Mouse (Mus musculus) hindbrain, embryonic 12.5 days (tissue): Measurements from ENCODE around the gene Gjb3. TPM values are rescaled to one million over a fixed set of nuclear protein-coding genes. Genes with fewer than 3 reads are reported as not detected.
A peak's percentile ranks its signal among the peaks of the same experiment; 100 is the strongest.

Experiments used
- ATAC-seq: fragments of 200-750 bp; cut with Nextera tagmentation; 2 replicates; pipeline ENCODE4 v1.8.0; 2017; ENCODE audit warnings: moderate TSS enrichment; ENCODE audit not compliant: low FRiP score
- H3K27ac ChIP-seq: fragments of 300-500 bp; sonication (generic); 2 replicates; pipeline ENCODE4 v1.5.1; 2016; ENCODE audit warnings: mild to moderate bottlenecking
- H3K27me3 ChIP-seq: fragments of 300-500 bp; sonication (generic); 2 replicates; pipeline ENCODE4 v1.6.1; 2016; ENCODE audit warnings: mild to moderate bottlenecking
- H3K36me3 ChIP-seq: fragments of 300-500 bp; sonication (generic); 2 replicates; pipeline ENCODE4 v1.6.1; 2016; ENCODE audit warnings: mild to moderate bottlenecking
- H3K4me1 ChIP-seq: fragments of 300-500 bp; sonication (generic); 2 replicates; pipeline ENCODE4 v1.6.1; 2016
- H3K4me2 ChIP-seq: fragments of 300-500 bp; sonication (generic); replicated peaks from 2 replicates; pipeline ENCODE4 v1.6.1; 2016; ENCODE audit warnings: mild to moderate bottlenecking
- H3K4me3 ChIP-seq: fragments of 300-500 bp; sonication (generic); 2 replicates; pipeline ENCODE4 v1.5.1; 2016; ENCODE audit warnings: mild to moderate bottlenecking
- H3K9ac ChIP-seq: fragments of 300-500 bp; sonication (generic); 2 replicates; pipeline ENCODE4 v1.6.1; 2016; ENCODE audit warnings: mild to moderate bottlenecking, moderate library complexity
- H3K9me3 ChIP-seq: fragments of 300-500 bp; sonication (generic); replicated peaks from 2 replicates; pipeline ENCODE4 v1.6.1; 2016; ENCODE audit warnings: mild to moderate bottlenecking
- WGBS: fragments of 180-500 bp; shearing (Covaris S2); methylation state at CpG from one replicate; pipeline ENCODE4 v1.1.7; 2016; 5-methylcytosine and 5-hydroxymethylcytosine counted together
- polyA plus RNA-seq: library from polyadenylated mRNA; unstranded; fragments of >200 nt; fragmentation: Nextera tagmentation; extraction: Ambion mirVana; gene quantifications from 2 replicates; pipeline ENCODE4 v1.2.1, GENCODE M21; 2016

Gjb3 gene
- polyA plus RNA-seq, 1 experiment from 2014 or later: 0.46 TPM

GRCm38 (mm10) chr4:127329046-127329445, 1.6 kb downstream of the Gjb3 start:
- Histone ChIP-seq H3K9ac (no peak overlapping the region), H3K4me3 (no peak overlapping the region), H3K27me3 (peaks cover 68% of the 10 kb centered on the region), H3K9me3 (no peaks in the 10 kb centered on the region), H3K27ac (no peak overlapping the region), H3K4me2 (no peak overlapping the region), H3K4me1 (peaks cover 31% of the 10 kb centered on the region), H3K36me3 (no peaks in the 10 kb centered on the region)
- WGBS: 8% methylated on average over 3 of the region's 3 CpGs
- no peak for ATAC-seq

GRCm38 (mm10) chr4:127328378-127328777, 2.3 kb downstream of the Gjb3 start:
- Histone ChIP-seq H3K27ac (no peak overlapping the region), H3K9ac (no peak overlapping the region), H3K4me3 (no peak overlapping the region), H3K4me2 (no peak overlapping the region), H3K4me1 (peaks cover 31% of the 10 kb centered on the region), H3K36me3 (no peaks in the 10 kb centered on the region), H3K9me3 (no peaks in the 10 kb centered on the region), H3K27me3 (peaks cover 68% of the 10 kb centered on the region)
- 71% methylated on average over 7 of the region's 7 CpGs for WGBS
- ATAC-seq: no peak

GRCm38 (mm10) chr4:127327749-127328148, 2.9 kb downstream of the Gjb3 start:
- Histone ChIP-seq H3K36me3 (no peaks in the 10 kb centered on the region), H3K4me2 (no peak overlapping the region), H3K4me3 (no peak overlapping the region), H3K4me1 (peaks cover 29% of the 10 kb centered on the region), H3K9ac (no peak overlapping the region), H3K9me3 (0 out of 2 replicates have a peak, but pooled peaks cover 3% of the 10 kb centered on the region), H3K27ac (no peak overlapping the region), H3K27me3 (peaks cover 68% of the 10 kb centered on the region)
- 77% methylated on average over 6 of the region's 6 CpGs for WGBS
- no peak for ATAC-seq

DNA sequence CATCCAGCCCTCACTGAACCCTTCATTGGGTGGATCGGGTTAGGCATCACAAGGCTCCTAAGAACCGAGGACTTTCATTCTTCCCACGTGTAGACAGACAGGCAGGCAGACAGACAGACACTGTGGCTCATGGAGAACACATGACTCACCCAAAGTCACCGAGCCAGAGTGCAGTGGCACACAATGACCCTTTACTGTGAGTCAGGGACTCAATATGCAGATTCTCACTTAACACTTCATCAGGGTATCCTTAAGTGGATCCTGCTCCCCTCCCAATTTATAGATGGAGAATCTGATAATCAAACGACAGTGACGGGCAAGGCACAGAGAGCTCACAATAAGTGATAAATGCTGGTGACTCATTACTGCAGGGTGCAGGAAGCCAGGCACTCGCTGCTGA, 3.4 kb downstream of the Gjb3 start:
- H3K9me3 ChIP-seq: 0 out of 2 replicates have a peak, but pooled peaks cover 3% of the 10 kb centered on the region
- H3K27me3 ChIP-seq: peaks cover 65% of the 10 kb centered on the region
- no peak overlapping the region for H3K9ac ChIP-seq
- no peak overlapping the region for H3K27ac ChIP-seq
- H3K36me3 ChIP-seq: no peaks in the 10 kb centered on the region
- WGBS: 69% methylated on average over 7 of the region's 7 CpGs
- H3K4me2 ChIP-seq: no peak overlapping the region
- H3K4me3 ChIP-seq: no peak overlapping the region
- peaks cover 28% of the 10 kb centered on the region for H3K4me1 ChIP-seq
- no peak for ATAC-seq

DNA sequence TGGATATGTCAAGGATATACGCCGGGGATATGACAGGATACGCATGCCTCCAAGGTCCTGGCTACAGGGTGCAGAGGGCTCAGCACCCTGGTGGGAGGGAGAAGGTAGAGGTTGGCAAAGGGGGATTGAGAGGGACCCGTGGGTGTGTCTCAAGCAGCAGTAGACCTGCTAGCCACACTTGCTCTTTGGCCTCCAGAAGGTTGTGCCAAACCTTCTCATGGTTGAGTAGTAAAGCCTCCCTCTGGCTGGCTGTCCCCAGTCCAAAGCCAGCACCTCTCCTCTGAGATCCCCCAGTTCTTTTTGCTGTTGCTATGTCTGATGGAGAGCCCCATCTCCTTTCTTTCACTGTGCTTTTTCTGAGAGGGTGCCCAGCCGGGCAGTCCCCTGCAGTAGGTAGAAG, 5.4 kb downstream of the Gjb3 start:
- Histone ChIP-seq H3K27ac (no peak overlapping the region), H3K9ac (no peak overlapping the region), H3K27me3 (peaks cover 46% of the 10 kb centered on the region), H3K4me3 (no peak overlapping the region), H3K9me3 (0 out of 2 replicates have a peak, but pooled peaks cover 3% of the 10 kb centered on the region), H3K4me1 (peaks cover 11% of the 10 kb centered on the region), H3K4me2 (no peak overlapping the region), H3K36me3 (no peaks in the 10 kb centered on the region)
- no peak for ATAC-seq
- WGBS: 90% methylated on average over 5 of the region's 5 CpGs

DNA sequence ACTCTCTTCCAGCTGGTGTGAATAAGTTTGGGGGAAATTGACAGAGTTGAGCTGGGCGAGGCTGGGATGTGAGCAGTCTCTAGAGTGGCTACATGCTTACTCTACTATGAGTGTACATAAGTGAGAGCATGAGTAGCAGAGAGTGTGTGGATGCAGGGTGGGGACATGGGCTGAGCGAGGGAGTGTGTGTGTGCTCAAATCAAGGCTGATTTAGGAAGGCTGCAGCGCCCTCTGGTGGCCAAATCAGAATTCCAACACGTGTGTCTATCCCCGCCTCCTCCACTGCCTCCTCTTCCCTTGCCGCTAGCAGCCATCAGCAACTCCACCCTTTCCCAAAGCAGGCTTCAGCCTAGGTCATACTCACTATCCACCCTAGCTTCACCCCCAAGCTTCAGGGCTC, 5.9 kb downstream of the Gjb3 start:
- peaks cover 41% of the 10 kb centered on the region for H3K27me3 ChIP-seq
- no peak overlapping the region for H3K27ac ChIP-seq
- ATAC-seq: 0 out of 2 replicates have a peak, but pooled peaks have one; percentile 67
- H3K36me3 ChIP-seq: no peaks in the 10 kb centered on the region
- H3K9ac ChIP-seq: no peak overlapping the region
- peaks cover 6% of the 10 kb centered on the region for H3K4me1 ChIP-seq
- no peak overlapping the region for H3K4me2 ChIP-seq
- H3K4me3 ChIP-seq: no peak overlapping the region
- H3K9me3 ChIP-seq: 0 out of 2 replicates have a peak, but pooled peaks cover 3% of the 10 kb centered on the region
- 4% methylated on average over 6 of the region's 6 CpGs for WGBS

- H3K9me3 ChIP-seq: 0 out of 2 replicates have a peak, but pooled peaks cover 3% of the 10 kb centered on the region
- no peak overlapping the region for H3K27ac ChIP-seq
- H3K27me3 ChIP-seq: peaks cover 36% of the 10 kb centered on the region
- H3K4me2 ChIP-seq: no peak overlapping the region
- H3K9ac ChIP-seq: no peak overlapping the region
- ATAC-seq: 0 out of 2 replicates have a peak, but pooled peaks have one; percentile 23
- WGBS: 80% methylated on average over 10 of the region's 10 CpGs
- H3K4me1 ChIP-seq: 0 out of 2 replicates have a peak, but pooled peaks cover under 1% of the 10 kb centered on the region
- H3K4me3 ChIP-seq: no peak overlapping the region
- no peaks in the 10 kb centered on the region for H3K36me3 ChIP-seq
Measured at GRCm38 (mm10) chr4:127324296-127324695, 6.3 kb downstream of the Gjb3 start.

GRCm38 (mm10) chr4:127323651-127324050, 7.0 kb downstream of the Gjb3 start:
- H3K9ac ChIP-seq: no peak overlapping the region
- H3K27ac ChIP-seq: no peak overlapping the region
- 88% methylated on average over 3 of the region's 3 CpGs for WGBS
- H3K4me2 ChIP-seq: no peak overlapping the region
- H3K36me3 ChIP-seq: no peaks in the 10 kb centered on the region
- H3K9me3 ChIP-seq: 0 out of 2 replicates have a peak, but pooled peaks cover 3% of the 10 kb centered on the region
- no peak for ATAC-seq
- no peaks in the 10 kb centered on the region for H3K4me1 ChIP-seq
- no peak overlapping the region for H3K4me3 ChIP-seq
- H3K27me3 ChIP-seq: peaks cover 32% of the 10 kb centered on the region

GRCm38 (mm10) chr4:127319613-127320012, 11.0 kb downstream of the Gjb3 start:
- Histone ChIP-seq H3K4me2 (no peak overlapping the region), H3K4me1 (no peaks in the 10 kb centered on the region), H3K27me3 (peaks cover 11% of the 10 kb centered on the region), H3K27ac (no peak overlapping the region), H3K9ac (no peak overlapping the region), H3K9me3 (0 out of 2 replicates have a peak, but pooled peaks cover 3% of the 10 kb centered on the region), H3K36me3 (no peaks in the 10 kb centered on the region), H3K4me3 (no peak overlapping the region)
- ATAC-seq: no peak
- WGBS: 4% methylated on average over 3 of the region's 3 CpGs

DNA sequence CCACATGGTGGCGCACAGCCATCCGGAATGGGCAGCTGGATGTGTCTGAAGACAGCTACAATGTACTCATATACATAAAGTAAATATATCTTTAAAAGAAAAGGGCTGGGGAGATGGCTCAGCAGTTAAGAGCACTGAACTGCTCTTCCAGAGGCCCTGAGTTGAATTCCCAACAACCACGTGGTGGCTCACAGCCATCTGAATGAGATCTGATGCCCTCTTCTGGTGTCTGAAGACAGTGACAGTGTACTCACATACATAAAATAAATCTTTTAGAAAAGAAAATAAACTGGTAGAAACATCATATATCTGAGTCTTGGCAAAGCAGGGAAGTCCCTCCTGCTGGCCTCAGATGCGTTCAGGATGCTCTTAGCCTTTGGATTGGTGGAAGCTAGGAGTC, 13.5 kb downstream of the Gjb3 start:
- peaks cover 11% of the 10 kb centered on the region for H3K4me1 ChIP-seq
- no peak overlapping the region for H3K27ac ChIP-seq
- no peak for ATAC-seq
- 61% methylated on average over 4 of the region's 4 CpGs for WGBS
- no peak overlapping the region for H3K9ac ChIP-seq
- no peak overlapping the region for H3K4me2 ChIP-seq
- H3K4me3 ChIP-seq: no peak overlapping the region
- H3K36me3 ChIP-seq: no peaks in the 10 kb centered on the region
- H3K27me3 ChIP-seq: peaks cover 28% of the 10 kb centered on the region
- H3K9me3 ChIP-seq: no peaks in the 10 kb centered on the region

DNA sequence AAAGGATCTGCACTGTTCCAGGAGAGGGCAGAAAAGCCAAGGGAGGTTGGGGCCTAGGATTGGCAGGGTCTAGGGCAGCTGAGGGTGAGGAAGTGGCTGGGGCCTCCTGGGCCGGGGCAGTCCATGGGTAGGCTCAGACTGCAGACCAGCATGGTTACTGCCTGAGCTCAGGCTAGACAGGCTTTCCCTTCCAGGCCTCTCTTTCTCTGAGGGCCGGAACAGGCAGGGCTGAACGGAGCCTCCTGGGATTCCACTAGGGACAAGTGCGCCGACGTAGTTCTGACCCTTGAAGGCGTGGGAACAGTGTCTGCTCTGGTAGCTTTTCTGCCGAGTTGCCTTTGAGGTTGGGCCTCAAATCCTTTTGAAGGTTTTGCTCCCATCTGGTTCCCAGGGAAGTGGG, 14.9 kb downstream of the Gjb3 start:
- no peak overlapping the region for H3K4me2 ChIP-seq
- 86% methylated on average over 8 of the region's 8 CpGs for WGBS
- peaks cover 11% of the 10 kb centered on the region for H3K4me1 ChIP-seq
- H3K9me3 ChIP-seq: no peaks in the 10 kb centered on the region
- no peak for ATAC-seq
- no peaks in the 10 kb centered on the region for H3K36me3 ChIP-seq
- H3K27me3 ChIP-seq: peaks cover 37% of the 10 kb centered on the region
- H3K27ac ChIP-seq: no peak overlapping the region
- no peak overlapping the region for H3K4me3 ChIP-seq
- no peak overlapping the region for H3K9ac ChIP-seq

DNA sequence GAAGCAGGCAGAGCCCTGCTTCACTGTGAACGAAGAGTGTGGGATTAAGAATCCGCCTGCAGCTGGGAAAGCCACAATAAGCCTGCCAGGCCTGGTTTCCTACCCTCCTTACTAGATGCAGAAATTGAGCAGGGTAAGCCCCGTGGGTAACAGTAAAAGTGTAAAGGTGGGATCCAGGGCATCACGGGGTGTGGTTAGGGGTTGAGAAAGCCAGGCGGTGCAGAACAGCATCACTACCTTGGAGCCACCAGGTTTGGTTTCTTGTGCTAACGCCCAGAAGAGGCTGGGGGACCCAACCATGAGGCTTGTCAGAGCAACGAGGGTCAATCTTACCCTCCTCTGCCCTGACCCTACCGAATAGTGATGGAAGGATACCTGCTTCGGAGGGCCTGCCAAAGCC, 16.1 kb downstream of the Gjb3 start:
- Histone ChIP-seq H3K4me1 (peaks cover 11% of the 10 kb centered on the region), H3K27me3 (peaks cover 37% of the 10 kb centered on the region), H3K4me3 (peak overlapping the region; percentile 48; the same call in 1 of the 2 replicates), H3K9me3 (no peaks in the 10 kb centered on the region), H3K4me2 (peak overlapping the region; percentile 93), H3K27ac (no peak overlapping the region), H3K36me3 (no peaks in the 10 kb centered on the region), H3K9ac (no peak overlapping the region; the same call in 1 of the 2 replicates)
- WGBS: 46% methylated on average over 9 of the region's 9 CpGs
- ATAC-seq: no peak

DNA sequence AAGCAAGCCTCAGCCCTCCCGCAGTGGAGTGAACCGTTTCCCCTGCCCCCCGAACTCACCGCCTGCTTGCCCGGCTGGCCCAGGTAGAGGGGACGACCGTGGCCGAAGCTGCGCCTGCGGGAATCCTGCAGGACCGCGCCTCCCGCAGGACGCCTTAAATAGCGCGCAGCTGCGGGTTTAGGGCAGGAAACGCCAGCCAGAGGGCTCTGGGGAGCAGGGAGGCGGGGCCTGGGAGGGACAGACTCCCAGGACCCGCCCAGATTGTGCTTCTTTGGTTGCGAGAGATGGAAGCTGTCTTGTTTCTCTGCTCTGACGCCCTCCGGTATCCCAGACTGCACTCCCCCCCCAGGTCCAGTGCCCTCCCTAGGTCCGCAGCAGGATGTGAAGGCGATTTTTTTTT, 16.8 kb downstream of the Gjb3 start, which contains the start of gene Gja4:
Gene Gja4 (minus strand): TSS at position 179 of the 400 bp plus-strand sequence.
- H3K36me3 ChIP-seq: no peaks in the 10 kb centered on the region
- peak within 1 kb of the TSS; percentile 48 for H3K4me3 ChIP-seq
- no peak within 1 kb of the TSS for H3K27ac ChIP-seq
- no peaks in the 10 kb centered on the region for H3K9me3 ChIP-seq
- peaks cover 11% of the 10 kb centered on the region for H3K4me1 ChIP-seq
- H3K4me2 ChIP-seq: peak within 1 kb of the TSS; percentile 93
- WGBS: 0% methylated on average over 25 of the region's 25 CpGs
- peak; percentile 68 for ATAC-seq
- peak within 1 kb of the TSS; percentile 65 for H3K9ac ChIP-seq
- peaks cover 37% of the 10 kb centered on the region for H3K27me3 ChIP-seq
